Mouse (Mus musculus): ENCODE data around the gene Fgfr2. TPM values are rescaled to one million over a fixed set of nuclear protein-coding genes. Genes with fewer than 3 reads are reported as not detected.

Gene Fgfr2
- total and polyA plus RNA-seq, 2 experiments from 2014 or later = 17.1 to 47.6 TPM

DNA sequence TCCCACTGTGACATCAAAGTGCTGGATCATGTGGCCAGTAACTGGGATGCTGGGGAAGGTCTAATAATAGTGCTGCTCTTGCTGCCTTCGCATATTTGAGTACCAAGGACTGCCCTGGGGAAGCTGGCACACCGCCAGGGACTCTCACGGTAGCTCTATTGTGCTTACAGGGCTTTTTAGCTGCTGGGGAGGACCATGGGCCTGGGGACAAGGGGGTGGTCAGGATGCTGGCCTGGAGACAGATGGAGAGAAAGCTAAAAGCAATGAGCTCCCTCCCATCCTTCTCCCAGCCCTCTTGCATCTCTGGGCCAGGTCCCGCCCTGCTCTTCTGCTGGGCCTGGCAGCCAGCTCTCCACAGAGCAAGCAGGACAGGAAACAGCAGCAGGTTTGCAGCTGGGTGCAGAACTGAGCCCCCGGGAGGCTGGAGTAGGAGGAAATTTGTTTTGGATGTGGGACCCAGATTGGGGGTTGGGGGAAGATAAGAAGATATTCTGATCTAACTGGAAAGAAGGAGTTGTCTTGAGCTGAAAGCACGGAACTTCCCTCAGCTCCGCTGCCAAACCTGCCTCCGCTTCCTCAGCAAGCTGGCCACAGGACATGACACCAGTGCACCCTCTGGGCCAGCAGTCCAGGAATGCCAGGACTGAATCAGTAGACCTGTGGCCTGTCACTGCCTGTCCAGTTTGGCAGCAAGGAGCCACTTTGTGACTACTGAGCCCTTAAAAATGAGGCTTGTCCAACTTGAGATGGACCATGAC is 2803.2 kb downstream of the Fgfr2 start:
- ATAC-seq = peak; percentile 69
- Histone ChIP-seq H3K4me1 (ENCODE audit: insufficient read depth) (no peaks in the 10 kb centered on the region), H3K9me3 (ENCODE audit: low read length) (no peaks in the 10 kb centered on the region), H3K36me3 (ENCODE audit: insufficient read depth) (no peaks in the 10 kb centered on the region), H3K4me2 (ENCODE audit: low read depth) (0 out of 2 replicates have a peak overlapping the region, but pooled peaks have one; percentile 10), H3K9ac (no peak overlapping the region), H3K27me3 (ENCODE audit: insufficient read depth, low read length) (no peaks in the 10 kb centered on the region), H3K4me3 (ENCODE audit: low read depth, low read length) (no peak overlapping the region), H3K27ac (ENCODE audit: low read depth, low read length) (no peak overlapping the region; the same call in 1 of the 2 replicates)
- WGBS = 32% methylated on average over 8 of the region's 8 CpGs
- no peak for TF ChIP-seq CTCF (IDR thresholded peaks at IDR 0.05; ENCODE audit: low read depth)
- DNase-seq = peak; percentile 62

DNA sequence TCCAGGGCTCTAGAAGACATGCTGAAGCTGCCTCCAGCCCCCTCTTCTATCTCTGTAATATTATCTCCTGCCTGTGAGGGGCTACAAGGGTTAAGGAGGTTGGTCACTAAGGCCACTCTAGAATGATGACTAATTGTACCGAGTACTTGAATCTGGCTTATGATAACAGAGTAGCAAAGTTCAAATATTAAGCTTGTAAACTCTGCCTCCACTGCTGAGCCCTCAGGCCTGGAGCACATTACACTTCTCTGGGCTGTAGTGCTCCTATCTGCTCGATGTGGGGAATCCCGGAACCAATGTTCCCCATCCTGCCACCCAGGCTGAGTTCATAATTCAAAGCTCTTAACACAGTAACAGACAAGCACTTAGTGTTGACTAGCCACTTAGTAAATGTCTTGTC is 2806.9 kb downstream of the Fgfr2 start:
- 86% methylated on average over 3 of the region's 3 CpGs for WGBS
- Histone ChIP-seq H3K9ac (no peak overlapping the region), H3K4me2 (ENCODE audit: low read depth) (no peak overlapping the region), H3K4me1 (ENCODE audit: insufficient read depth) (no peaks in the 10 kb centered on the region), H3K27ac (ENCODE audit: low read depth, low read length) (no peak overlapping the region), H3K4me3 (ENCODE audit: low read depth, low read length) (no peak overlapping the region), H3K9me3 (ENCODE audit: low read length) (no peaks in the 10 kb centered on the region), H3K27me3 (ENCODE audit: insufficient read depth, low read length) (no peaks in the 10 kb centered on the region), H3K36me3 (ENCODE audit: insufficient read depth) (no peaks in the 10 kb centered on the region)
- ATAC-seq (no peak), DNase-seq (no peak)
- no peak for TF ChIP-seq CTCF (IDR thresholded peaks at IDR 0.05; ENCODE audit: low read depth)

DNA sequence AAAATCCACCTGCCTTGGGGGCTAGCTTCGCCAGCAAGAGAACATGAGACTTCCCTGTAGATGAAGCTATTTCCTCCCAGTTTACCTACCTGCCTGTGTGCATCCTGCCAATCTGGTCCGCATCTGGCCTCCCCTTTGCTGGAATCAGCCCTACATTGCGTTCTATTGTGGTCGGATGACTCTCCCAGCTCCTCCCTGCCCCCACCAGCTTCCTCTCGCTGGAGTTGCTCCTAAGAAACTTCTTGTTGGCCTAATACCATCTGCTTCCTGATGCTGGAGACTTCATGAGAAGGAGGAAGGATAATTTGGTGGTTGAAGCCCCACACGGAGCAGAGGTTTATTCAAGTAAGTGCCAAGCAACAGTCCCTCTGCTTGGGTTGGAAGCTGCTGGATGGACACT is 2807.9 kb downstream of the Fgfr2 start:
- Histone ChIP-seq H3K4me1 (ENCODE audit: insufficient read depth) (no peaks in the 10 kb centered on the region), H3K27me3 (ENCODE audit: insufficient read depth, low read length) (no peaks in the 10 kb centered on the region), H3K4me3 (ENCODE audit: low read depth, low read length) (no peak overlapping the region), H3K4me2 (ENCODE audit: low read depth) (no peak overlapping the region), H3K27ac (ENCODE audit: low read depth, low read length) (no peak overlapping the region), H3K9me3 (ENCODE audit: low read length) (no peaks in the 10 kb centered on the region), H3K9ac (no peak overlapping the region), H3K36me3 (ENCODE audit: insufficient read depth) (no peaks in the 10 kb centered on the region)
- 85% methylated on average over 6 of the region's 6 CpGs for WGBS
- no peak for TF ChIP-seq CTCF (IDR thresholded peaks at IDR 0.05; ENCODE audit: low read depth)
- ATAC-seq = no peak
- no peak for DNase-seq

DNA sequence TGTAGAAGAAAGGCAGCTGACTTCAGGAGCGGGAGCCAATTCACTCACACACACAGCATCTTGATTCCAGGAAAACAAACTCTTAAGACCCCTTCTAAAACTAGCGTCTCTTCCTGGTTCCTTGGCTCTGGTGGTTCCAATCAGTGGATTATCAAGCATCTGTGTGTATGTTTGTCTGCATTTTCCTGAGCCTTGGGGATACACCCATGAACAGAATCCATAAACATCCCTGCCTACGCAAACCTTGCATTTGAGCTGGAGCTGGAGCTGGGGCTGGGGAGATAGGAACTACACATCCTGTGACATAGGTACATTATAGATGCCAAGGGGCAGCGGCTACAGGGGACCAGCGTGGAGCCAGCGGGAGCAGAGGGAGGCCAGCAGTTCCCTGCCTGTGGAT is 2808.5 kb downstream of the Fgfr2 start:
- WGBS = 97% methylated on average over 6 of the region's 6 CpGs
- H3K9ac ChIP-seq = no peak overlapping the region
- H3K4me2 ChIP-seq (ENCODE audit: low read depth) = no peak overlapping the region
- H3K27ac ChIP-seq (ENCODE audit: low read depth, low read length) = no peak overlapping the region
- H3K9me3 ChIP-seq (ENCODE audit: low read length) = no peaks in the 10 kb centered on the region
- ATAC-seq = no peak
- H3K27me3 ChIP-seq (ENCODE audit: insufficient read depth, low read length) = no peaks in the 10 kb centered on the region
- DNase-seq = no peak
- no peak overlapping the region for H3K4me3 ChIP-seq (ENCODE audit: low read depth, low read length)
- no peak for TF ChIP-seq CTCF (IDR thresholded peaks at IDR 0.05; ENCODE audit: low read depth)
- no peaks in the 10 kb centered on the region for H3K4me1 ChIP-seq (ENCODE audit: insufficient read depth)
- no peaks in the 10 kb centered on the region for H3K36me3 ChIP-seq (ENCODE audit: insufficient read depth)

DNA sequence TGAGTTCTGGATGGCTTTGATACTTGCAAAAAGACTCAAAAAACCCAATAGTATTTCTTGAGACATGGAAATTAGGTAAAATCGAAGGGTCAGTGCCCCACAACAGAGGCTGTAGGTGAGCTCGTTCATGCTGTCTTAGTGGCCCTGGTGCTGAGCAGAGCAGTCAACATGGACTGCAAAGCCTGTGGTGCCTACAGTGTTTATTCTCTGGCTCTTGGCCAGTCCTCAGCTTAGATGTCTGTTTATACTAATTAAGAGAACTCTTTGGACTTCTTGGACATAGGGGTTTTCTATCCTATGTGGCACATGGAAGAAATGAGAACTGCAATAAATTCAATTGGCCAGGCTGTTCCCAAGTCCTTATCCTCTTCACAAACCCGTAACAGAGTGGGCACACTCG is 2811.8 kb downstream of the Fgfr2 start:
- ATAC-seq = no peak
- Histone ChIP-seq H3K27me3 (ENCODE audit: insufficient read depth, low read length) (no peaks in the 10 kb centered on the region), H3K9me3 (ENCODE audit: low read length) (no peaks in the 10 kb centered on the region), H3K9ac (no peak overlapping the region), H3K27ac (ENCODE audit: low read depth, low read length) (no peak overlapping the region), H3K4me1 (ENCODE audit: insufficient read depth) (no peaks in the 10 kb centered on the region), H3K36me3 (ENCODE audit: insufficient read depth) (no peaks in the 10 kb centered on the region), H3K4me2 (ENCODE audit: low read depth) (no peak overlapping the region), H3K4me3 (ENCODE audit: low read depth, low read length) (no peak overlapping the region)
- WGBS = 86% methylated on average over 4 of the region's 4 CpGs
- TF ChIP-seq CTCF (IDR thresholded peaks at IDR 0.05; ENCODE audit: low read depth) = no peak
- no peak for DNase-seq

DNA sequence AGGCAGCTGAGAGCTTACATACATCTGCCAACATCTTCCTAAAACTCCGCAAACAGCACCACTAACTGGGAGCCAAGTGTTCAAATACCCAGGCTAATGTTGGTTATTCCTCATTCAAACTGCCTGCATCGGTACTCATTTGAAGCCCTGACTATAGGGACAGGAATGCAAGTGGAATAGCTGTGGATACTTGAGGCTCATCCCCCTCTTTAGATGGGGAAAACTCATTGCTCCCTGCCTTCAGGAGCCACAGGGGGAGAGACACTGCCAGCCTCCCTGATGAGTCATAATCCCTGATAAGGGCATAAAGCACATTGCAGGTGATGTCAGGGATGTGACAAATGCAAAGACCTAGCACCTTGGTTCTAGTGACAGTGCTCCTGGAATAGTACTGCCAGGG is 2814.0 kb downstream of the Fgfr2 start:
- H3K36me3 ChIP-seq (ENCODE audit: insufficient read depth) = no peaks in the 10 kb centered on the region
- TF ChIP-seq CTCF (IDR thresholded peaks at IDR 0.05; ENCODE audit: low read depth) = no peak
- WGBS = 89% methylated on average over 2 of the region's 2 CpGs
- no peak for ATAC-seq
- no peak overlapping the region for H3K9ac ChIP-seq
- H3K27me3 ChIP-seq (ENCODE audit: insufficient read depth, low read length) = no peaks in the 10 kb centered on the region
- H3K4me2 ChIP-seq (ENCODE audit: low read depth) = no peak overlapping the region
- H3K27ac ChIP-seq (ENCODE audit: low read depth, low read length) = no peak overlapping the region
- no peak for DNase-seq
- H3K9me3 ChIP-seq (ENCODE audit: low read length) = no peaks in the 10 kb centered on the region
- H3K4me1 ChIP-seq (ENCODE audit: insufficient read depth) = no peaks in the 10 kb centered on the region
- no peak overlapping the region for H3K4me3 ChIP-seq (ENCODE audit: low read depth, low read length)

DNA sequence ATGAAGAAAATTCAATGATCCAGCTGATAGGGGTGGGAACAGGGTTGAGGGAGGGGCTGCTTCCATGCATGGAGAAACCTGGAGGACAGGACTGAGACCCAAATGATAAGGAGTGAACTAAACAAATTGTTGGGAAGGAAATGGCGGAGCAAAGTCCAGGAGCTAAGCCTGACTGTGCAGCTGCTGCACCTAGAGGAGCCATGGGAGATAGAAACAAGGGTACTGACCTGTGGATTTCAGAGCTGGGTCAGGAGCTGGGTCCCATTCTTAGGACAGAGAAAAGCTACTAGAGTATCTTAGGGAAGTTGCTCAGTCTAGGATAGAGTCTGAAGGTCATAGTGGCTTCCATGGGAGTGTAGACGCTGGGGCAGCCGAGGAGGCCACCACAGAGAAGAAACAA is 2816.1 kb downstream of the Fgfr2 start:
- ATAC-seq = no peak
- no peak overlapping the region for H3K4me2 ChIP-seq (ENCODE audit: low read depth)
- over 99% methylated on average over 3 of the region's 3 CpGs for WGBS
- no peak overlapping the region for H3K4me3 ChIP-seq (ENCODE audit: low read depth, low read length)
- H3K9ac ChIP-seq = no peak overlapping the region
- no peaks in the 10 kb centered on the region for H3K4me1 ChIP-seq (ENCODE audit: insufficient read depth)
- no peak for DNase-seq
- H3K27me3 ChIP-seq (ENCODE audit: insufficient read depth, low read length) = no peaks in the 10 kb centered on the region
- H3K36me3 ChIP-seq (ENCODE audit: insufficient read depth) = no peaks in the 10 kb centered on the region
- H3K27ac ChIP-seq (ENCODE audit: low read depth, low read length) = no peak overlapping the region
- TF ChIP-seq CTCF (IDR thresholded peaks at IDR 0.05; ENCODE audit: low read depth) = no peak
- H3K9me3 ChIP-seq (ENCODE audit: low read length) = no peaks in the 10 kb centered on the region

Measured in forebrain, postnatal 0 days (tissue).